Mouse (Mus musculus): ENCODE results near the gene Garem2.
"Not testable (repeated sequence)": the region's sequence is repeated elsewhere in the genome, so short reads cannot be mapped to it uniquely, and the experiment has no call there.

Gene Garem2

GRCm38 (mm10) chr5:30104841-30105667, at the start of gene Garem2:
TSS of gene Garem2 (plus strand) at chr5:30105161.
- no peak for DNase-seq (ENCODE audit: low read depth in 1 of 2, low spot score in 2 of 2)

- DNase-seq (ENCODE audit: low read depth in 1 of 2, low spot score in 2 of 2): no peak
Observed at GRCm38 (mm10) chr5:30058216-30058731, 46.7 kb upstream of the Garem2 start.

- not testable (repeated sequence) for DNase-seq (ENCODE audit: low read depth in 1 of 2, low spot score in 2 of 2)
Observed at GRCm38 (mm10) chr5:30059607-30060006, 45.4 kb upstream of the Garem2 start.

- no peak for DNase-seq (ENCODE audit: low read depth in 1 of 2, low spot score in 2 of 2)
Observed at GRCm38 (mm10) chr5:30067726-30068125, 37.2 kb upstream of the Garem2 start.

GRCm38 (mm10) chr5:30071677-30072076, 33.3 kb upstream of the Garem2 start:
- no peak for DNase-seq (ENCODE audit: low read depth in 1 of 2, low spot score in 2 of 2)

- no peak for DNase-seq (ENCODE audit: low read depth in 1 of 2, low spot score in 2 of 2)
Observed at GRCm38 (mm10) chr5:30072377-30072776, 32.6 kb upstream of the Garem2 start.

- peak in 1 of 2 experiments; percentile 27 for DNase-seq (ENCODE audit: low read depth in 1 of 2, low spot score in 2 of 2)
Observed at GRCm38 (mm10) chr5:30072825-30073821, 31.8 kb upstream of the Garem2 start, which contains the start of gene Tyms. TSS of gene Tyms (minus strand) at chr5:30073617.

GRCm38 (mm10) chr5:30092701-30093100, 12.3 kb upstream of the Garem2 start:
- no peak for DNase-seq (ENCODE audit: low read depth in 1 of 2, low spot score in 2 of 2)

GRCm38 (mm10) chr5:30094399-30094798, 10.6 kb upstream of the Garem2 start:
- DNase-seq (ENCODE audit: low read depth in 1 of 2, low spot score in 2 of 2): no peak

- no peak for DNase-seq (ENCODE audit: low read depth in 1 of 2, low spot score in 2 of 2)
Observed at GRCm38 (mm10) chr5:30095731-30096130, 9.2 kb upstream of the Garem2 start.

GRCm38 (mm10) chr5:30098260-30098659, 6.7 kb upstream of the Garem2 start:
- no peak for DNase-seq (ENCODE audit: low read depth in 1 of 2, low spot score in 2 of 2)

GRCm38 (mm10) chr5:30103340-30103739, 1.6 kb upstream of the Garem2 start:
- no peak for DNase-seq (ENCODE audit: low read depth in 1 of 2, low spot score in 2 of 2)

- DNase-seq (ENCODE audit: low read depth in 1 of 2, low spot score in 2 of 2): no peak
Observed at GRCm38 (mm10) chr5:30104339-30104738, 622 bp upstream of the Garem2 start.

GRCm38 (mm10) chr5:30105668-30106300, 823 bp downstream of the Garem2 start, which contains the start of gene 3110082J24Rik:
TSS of gene 3110082J24Rik (minus strand) at chr5:30106086.
- DNase-seq (ENCODE audit: low read depth in 1 of 2, low spot score in 2 of 2): no peak

- DNase-seq (ENCODE audit: low read depth in 1 of 2, low spot score in 2 of 2): no peak
Observed at GRCm38 (mm10) chr5:30106756-30107155, 1.8 kb downstream of the Garem2 start.

GRCm38 (mm10) chr5:30107186-30107585, 2.2 kb downstream of the Garem2 start:
- no peak for DNase-seq (ENCODE audit: low read depth in 1 of 2, low spot score in 2 of 2)

GRCm38 (mm10) chr5:30107611-30108041, 2.7 kb downstream of the Garem2 start:
- DNase-seq (ENCODE audit: low read depth in 1 of 2, low spot score in 2 of 2): no peak

- no peak for DNase-seq (ENCODE audit: low read depth in 1 of 2, low spot score in 2 of 2)
Observed at GRCm38 (mm10) chr5:30108233-30108632, 3.3 kb downstream of the Garem2 start.

- DNase-seq (ENCODE audit: low read depth in 1 of 2, low spot score in 2 of 2): no peak
Observed at GRCm38 (mm10) chr5:30109899-30110298, 4.9 kb downstream of the Garem2 start.

GRCm38 (mm10) chr5:30110371-30111060, 5.6 kb downstream of the Garem2 start:
- no peak for DNase-seq (ENCODE audit: low read depth in 1 of 2, low spot score in 2 of 2)

Data from monocyte, adult 2 months (primary cell).